Mouse (Mus musculus): ENCODE results near the gene Ambra1. TPM values are rescaled to one million over a fixed set of nuclear protein-coding genes. Genes with fewer than 3 reads are reported as not detected.

The Ambra1 gene
- polyA plus RNA-seq, 1 experiment: 15.8 TPM

GRCm38 (mm10) chr2:91953825-91954224, 223.9 kb downstream of the Ambra1 start:
- no peak for TF ChIP-seq FLI1 (IDR thresholded peaks at IDR 0.05; ENCODE audit: low read length)
- TF ChIP-seq GATA1 (IDR thresholded peaks at IDR 0.05; ENCODE audit: borderline replicate concordance, low read length): no peak
- H3K4me1 ChIP-seq: peaks cover 100% of the 10 kb centered on the region
- peaks cover 69% of the 10 kb centered on the region for H3K36me3 ChIP-seq (replicated peaks; ENCODE audit: low read length)
- no peaks in the 10 kb centered on the region for H3K27me3 ChIP-seq (replicated peaks)
- H3K9me3 ChIP-seq: no peaks in the 10 kb centered on the region
- H3K4me3 ChIP-seq (replicated peaks): peak overlapping the region; percentile 26

- peak overlapping the region; percentile 31 for H3K4me3 ChIP-seq (replicated peaks)
- TF ChIP-seq FLI1 (IDR thresholded peaks at IDR 0.05; ENCODE audit: low read length) (no peak), GATA1 (IDR thresholded peaks at IDR 0.05; ENCODE audit: borderline replicate concordance, low read length) (no peak)
- no peaks in the 10 kb centered on the region for H3K27me3 ChIP-seq (replicated peaks)
- H3K36me3 ChIP-seq (replicated peaks; ENCODE audit: low read length): peaks cover 72% of the 10 kb centered on the region
- peaks cover 100% of the 10 kb centered on the region for H3K4me1 ChIP-seq
- no peaks in the 10 kb centered on the region for H3K9me3 ChIP-seq
These were observed 225.2 kb downstream of the Ambra1 start for GRCm38 (mm10) chr2:91955121-91955591.

GRCm38 (mm10) chr2:91955875-91956274, 225.9 kb downstream of the Ambra1 start:
- no peaks in the 10 kb centered on the region for H3K27me3 ChIP-seq (replicated peaks)
- H3K36me3 ChIP-seq (replicated peaks; ENCODE audit: low read length): peaks cover 79% of the 10 kb centered on the region
- H3K4me3 ChIP-seq (replicated peaks): no peak overlapping the region
- peaks cover 100% of the 10 kb centered on the region for H3K4me1 ChIP-seq
- no peaks in the 10 kb centered on the region for H3K9me3 ChIP-seq
- no peak for TF ChIP-seq FLI1 (IDR thresholded peaks at IDR 0.05; ENCODE audit: low read length)
- no peak for TF ChIP-seq GATA1 (IDR thresholded peaks at IDR 0.05; ENCODE audit: borderline replicate concordance, low read length)

GRCm38 (mm10) chr2:91957096-91957495, 227.2 kb downstream of the Ambra1 start:
- Histone ChIP-seq H3K4me1 (peaks cover 100% of the 10 kb centered on the region), H3K27me3 (replicated peaks) (no peaks in the 10 kb centered on the region), H3K4me3 (replicated peaks) (peak overlapping the region; percentile 87), H3K36me3 (replicated peaks; ENCODE audit: low read length) (peaks cover 83% of the 10 kb centered on the region), H3K9me3 (no peaks in the 10 kb centered on the region)
- TF ChIP-seq GATA1 (IDR thresholded peaks at IDR 0.05; ENCODE audit: borderline replicate concordance, low read length) (no peak), FLI1 (IDR thresholded peaks at IDR 0.05; ENCODE audit: low read length) (no peak)

GRCm38 (mm10) chr2:91958049-91958448, 228.1 kb downstream of the Ambra1 start:
- Histone ChIP-seq H3K27me3 (replicated peaks) (no peaks in the 10 kb centered on the region), H3K4me3 (replicated peaks) (peak overlapping the region; percentile 80), H3K36me3 (replicated peaks; ENCODE audit: low read length) (peaks cover 78% of the 10 kb centered on the region), H3K9me3 (no peaks in the 10 kb centered on the region), H3K4me1 (peaks cover 100% of the 10 kb centered on the region)
- TF ChIP-seq GATA1 (IDR thresholded peaks at IDR 0.05; ENCODE audit: borderline replicate concordance, low read length) (no peak), FLI1 (IDR thresholded peaks at IDR 0.05; ENCODE audit: low read length) (no peak)

GRCm38 (mm10) chr2:91958701-91959457, 228.9 kb downstream of the Ambra1 start:
- TF ChIP-seq GATA1 (IDR thresholded peaks at IDR 0.05; ENCODE audit: borderline replicate concordance, low read length): no peak
- no peak for TF ChIP-seq FLI1 (IDR thresholded peaks at IDR 0.05; ENCODE audit: low read length)
- H3K9me3 ChIP-seq: no peaks in the 10 kb centered on the region
- peaks cover 95% of the 10 kb centered on the region for H3K4me1 ChIP-seq
- no peaks in the 10 kb centered on the region for H3K27me3 ChIP-seq (replicated peaks)
- H3K4me3 ChIP-seq (replicated peaks): peak overlapping the region; percentile 60
- peaks cover 70% of the 10 kb centered on the region for H3K36me3 ChIP-seq (replicated peaks; ENCODE audit: low read length)

- TF ChIP-seq GATA1 (IDR thresholded peaks at IDR 0.05; ENCODE audit: borderline replicate concordance, low read length) (no peak), FLI1 (IDR thresholded peaks at IDR 0.05; ENCODE audit: low read length) (no peak)
- Histone ChIP-seq H3K4me3 (replicated peaks) (peak overlapping the region; percentile 51), H3K27me3 (replicated peaks) (no peaks in the 10 kb centered on the region), H3K4me1 (peaks cover 95% of the 10 kb centered on the region), H3K9me3 (no peaks in the 10 kb centered on the region), H3K36me3 (replicated peaks; ENCODE audit: low read length) (peaks cover 63% of the 10 kb centered on the region)
These were observed 229.8 kb downstream of the Ambra1 start for GRCm38 (mm10) chr2:91959544-91960410.

- H3K4me1 ChIP-seq: peaks cover 94% of the 10 kb centered on the region
- H3K27me3 ChIP-seq (replicated peaks): no peaks in the 10 kb centered on the region
- no peak for TF ChIP-seq FLI1 (IDR thresholded peaks at IDR 0.05; ENCODE audit: low read length)
- peak overlapping the region; percentile 78 for H3K4me3 ChIP-seq (replicated peaks)
- no peaks in the 10 kb centered on the region for H3K9me3 ChIP-seq
- peaks cover 56% of the 10 kb centered on the region for H3K36me3 ChIP-seq (replicated peaks; ENCODE audit: low read length)
These were observed 230.5 kb downstream of the Ambra1 start for GRCm38 (mm10) chr2:91960459-91960858.

- peak overlapping the region; percentile 92 for H3K4me3 ChIP-seq (replicated peaks)
- no peaks in the 10 kb centered on the region for H3K27me3 ChIP-seq (replicated peaks)
- no peaks in the 10 kb centered on the region for H3K9me3 ChIP-seq
- TF ChIP-seq GATA1 (IDR thresholded peaks at IDR 0.05; ENCODE audit: borderline replicate concordance, low read length) (no peak), FLI1 (IDR thresholded peaks at IDR 0.05; ENCODE audit: low read length) (no peak)
- H3K36me3 ChIP-seq (replicated peaks; ENCODE audit: low read length): peaks cover 43% of the 10 kb centered on the region
- peaks cover 94% of the 10 kb centered on the region for H3K4me1 ChIP-seq
These were observed 232.2 kb downstream of the Ambra1 start for GRCm38 (mm10) chr2:91961901-91962761.

All from megakaryocyte, embryonic 14.5 days (primary cell).